Mouse (Mus musculus): ENCODE measurements around the gene Gdpd4.

Gdpd4 gene

GRCm38 (mm10) chr7:98084541-98085293 lies 165.0 kb downstream of the Gdpd4 start:
- no peak for DNase-seq (ENCODE audit: extremely low spot score)

GRCm38 (mm10) chr7:98085314-98085713 lies 165.6 kb downstream of the Gdpd4 start:
- no peak for DNase-seq (ENCODE audit: extremely low spot score)

GRCm38 (mm10) chr7:98086346-98086745 lies 166.6 kb downstream of the Gdpd4 start:
- DNase-seq (ENCODE audit: extremely low spot score), result peak; percentile 15

- no peak for DNase-seq (ENCODE audit: extremely low spot score)
These were observed 176.1 kb downstream of the Gdpd4 start for GRCm38 (mm10) chr7:98095852-98096251.

- no peak for DNase-seq (ENCODE audit: extremely low spot score)
These were observed 177.8 kb downstream of the Gdpd4 start for GRCm38 (mm10) chr7:98097557-98097956.

Data from embryo, embryonic 9.5 days (tissue).